Mouse (Mus musculus): ENCODE results near the gene Plekhg6.
A peak's percentile ranks its signal among the peaks of the same experiment; 100 is the strongest.

Plekhg6 gene

GRCm38 (mm10) chr6:125380372-125381360 is at the start of gene Plekhg6:
Plekhg6 (minus strand) TSS chr6:125380793.
- DNase-seq (ENCODE audit: low spot score in 2 of 2), result no peak

- no peak for DNase-seq (ENCODE audit: low spot score in 2 of 2)
Measured at GRCm38 (mm10) chr6:125429741-125430140, 49.1 kb upstream of the Plekhg6 start.

- peak; percentile 86 to 87 for DNase-seq (ENCODE audit: low spot score in 2 of 2)
Measured at GRCm38 (mm10) chr6:125426383-125427360, 46.1 kb upstream of the Plekhg6 start.

- DNase-seq (ENCODE audit: low spot score in 2 of 2), result peak; percentile 53 to 64
Measured at GRCm38 (mm10) chr6:125425205-125426090, 44.9 kb upstream of the Plekhg6 start.

- DNase-seq (ENCODE audit: low spot score in 2 of 2), result no peak
Measured at GRCm38 (mm10) chr6:125424156-125424555, 43.6 kb upstream of the Plekhg6 start.

- no peak for DNase-seq (ENCODE audit: low spot score in 2 of 2)
Measured at GRCm38 (mm10) chr6:125423507-125423906, 42.9 kb upstream of the Plekhg6 start.

GRCm38 (mm10) chr6:125423099-125423498 is 42.5 kb upstream of the Plekhg6 start:
- no peak for DNase-seq (ENCODE audit: low spot score in 2 of 2)

- DNase-seq (ENCODE audit: low spot score in 2 of 2), result peak; percentile 49 to 54
Measured at GRCm38 (mm10) chr6:125422051-125422822, 41.6 kb upstream of the Plekhg6 start.

GRCm38 (mm10) chr6:125420458-125421063 is 40.0 kb upstream of the Plekhg6 start:
- DNase-seq (ENCODE audit: low spot score in 2 of 2), result no peak

- DNase-seq (ENCODE audit: low spot score in 2 of 2), result peak; percentile 74 to 79
Measured at GRCm38 (mm10) chr6:125418744-125419143, 38.2 kb upstream of the Plekhg6 start.

GRCm38 (mm10) chr6:125413326-125413725 is 32.7 kb upstream of the Plekhg6 start:
- DNase-seq (ENCODE audit: low spot score in 2 of 2), result no peak

GRCm38 (mm10) chr6:125411661-125412060 is 31.1 kb upstream of the Plekhg6 start:
- no peak for DNase-seq (ENCODE audit: low spot score in 2 of 2)

GRCm38 (mm10) chr6:125410995-125411547 is 30.5 kb upstream of the Plekhg6 start:
- no peak for DNase-seq (ENCODE audit: low spot score in 2 of 2)

- no peak for DNase-seq (ENCODE audit: low spot score in 2 of 2)
Measured at GRCm38 (mm10) chr6:125410551-125410950, 30.0 kb upstream of the Plekhg6 start.

GRCm38 (mm10) chr6:125407657-125408056 is 27.1 kb upstream of the Plekhg6 start:
- DNase-seq (ENCODE audit: low spot score in 2 of 2), result no peak

GRCm38 (mm10) chr6:125407224-125407623 is 26.6 kb upstream of the Plekhg6 start:
- DNase-seq (ENCODE audit: low spot score in 2 of 2), result no peak

GRCm38 (mm10) chr6:125405461-125406382 is 25.1 kb upstream of the Plekhg6 start:
- DNase-seq (ENCODE audit: low spot score in 2 of 2), result no peak

- no peak for DNase-seq (ENCODE audit: low spot score in 2 of 2)
Measured at GRCm38 (mm10) chr6:125389853-125390252, 9.3 kb upstream of the Plekhg6 start.

All from natural killer cell, adult 2 months (primary cell).